Mouse (Mus musculus) cerebellum, adult 11-12 months (tissue): ENCODE results near the gene Arl15.

Experiments
- DNase-seq: peaks from one replicate; pipeline ENCODE4 v3.0.0; 2022

Gene Arl15

DNA sequence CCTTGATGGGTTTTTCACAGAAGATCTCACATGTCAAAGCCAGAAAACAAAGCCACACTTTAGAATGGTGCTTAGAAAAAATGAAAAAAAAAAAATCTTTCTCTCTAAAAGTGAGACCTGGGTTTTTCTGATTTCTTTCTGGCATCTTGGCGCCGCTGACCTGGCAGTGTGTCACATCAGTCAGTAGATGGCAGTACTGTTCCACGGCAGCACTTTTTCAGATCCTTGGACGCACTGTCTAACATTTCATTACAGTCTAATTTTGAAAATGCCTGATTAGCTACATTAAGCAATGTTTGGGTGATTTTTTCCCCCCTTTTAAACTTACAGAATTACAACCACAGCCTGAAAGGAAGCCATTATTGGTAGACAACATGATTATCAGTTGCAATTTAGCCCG lies 83.1 kb downstream of the Arl15 start:
- peak; percentile 30 for DNase-seq

DNA sequence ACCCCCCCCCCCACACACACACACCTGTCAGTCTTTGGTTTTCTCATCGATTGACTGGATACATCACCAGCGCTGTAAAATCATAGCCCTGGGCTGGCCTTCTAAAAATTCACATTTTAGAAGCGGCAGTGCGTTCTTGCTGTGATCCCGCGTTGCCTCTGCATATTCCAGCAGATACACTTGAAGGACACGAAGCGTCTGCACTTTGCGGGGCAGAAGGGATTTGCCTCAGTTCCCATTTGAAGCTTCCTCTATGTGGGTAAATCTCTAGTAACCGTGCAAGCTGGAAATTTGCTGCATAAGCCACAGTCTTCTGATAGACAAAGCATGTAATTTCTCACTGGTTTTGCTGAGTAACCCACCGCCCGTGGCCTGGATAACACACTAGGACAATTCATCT lies 84.3 kb downstream of the Arl15 start:
- DNase-seq, result no peak

GRCm38 (mm10) chr13:113879651-113880327 lies 85.5 kb downstream of the Arl15 start:
- DNase-seq, result no peak

GRCm38 (mm10) chr13:113880564-113881171 lies 86.4 kb downstream of the Arl15 start:
- no peak for DNase-seq

DNA sequence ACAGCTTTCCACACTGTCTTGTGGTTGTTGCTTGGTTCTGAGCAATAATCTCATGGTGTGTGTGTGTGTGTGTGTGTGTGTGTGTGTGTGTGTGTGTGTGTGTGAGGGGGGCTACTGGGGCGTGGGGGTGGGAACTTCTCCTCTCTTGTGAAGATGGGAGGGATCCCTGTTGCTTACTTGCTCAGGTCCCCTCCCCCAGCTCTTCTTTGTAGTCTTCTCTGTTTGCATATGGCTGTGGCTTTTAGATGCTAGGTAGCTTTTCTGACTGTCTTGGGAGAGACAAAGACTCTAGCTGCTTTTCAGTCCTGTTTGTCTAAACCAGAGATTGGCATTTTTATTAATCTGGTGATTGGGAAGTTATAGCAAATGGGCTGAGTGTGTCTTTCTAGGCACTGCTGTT lies 88.7 kb downstream of the Arl15 start:
- DNase-seq, result no peak

- no peak for DNase-seq
Observed at GRCm38 (mm10) chr13:113887090-113887489, 92.8 kb downstream of the Arl15 start.

- no peak for DNase-seq
Observed at GRCm38 (mm10) chr13:113888126-113888525, 93.8 kb downstream of the Arl15 start.

DNA sequence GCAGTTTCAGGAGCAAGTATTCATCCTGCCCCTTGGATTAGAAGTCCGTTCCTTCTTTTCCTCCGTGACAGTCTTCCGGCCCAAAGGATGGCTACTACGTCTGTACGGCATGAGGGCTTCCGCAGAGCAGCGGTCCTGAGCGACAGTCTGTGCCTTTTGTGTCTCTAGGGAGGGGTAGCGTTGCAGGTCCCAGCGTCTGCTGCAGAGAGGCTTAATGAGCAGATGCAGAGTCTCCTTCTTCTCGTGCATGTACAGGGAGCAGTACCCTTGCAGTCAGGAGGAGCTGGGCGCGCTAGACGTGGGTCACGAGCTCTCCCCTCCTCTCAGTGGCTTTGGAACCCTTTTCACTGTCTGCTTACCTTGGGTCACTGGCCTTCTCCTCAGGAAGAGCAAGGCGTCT lies 94.4 kb downstream of the Arl15 start:
- no peak for DNase-seq

GRCm38 (mm10) chr13:113889140-113890055 lies 95.1 kb downstream of the Arl15 start:
- no peak for DNase-seq

- DNase-seq, result no peak
Observed at GRCm38 (mm10) chr13:113896684-113897083, 102.4 kb downstream of the Arl15 start.

GRCm38 (mm10) chr13:113897498-113897897 lies 103.2 kb downstream of the Arl15 start:
- DNase-seq, result no peak

- no peak for DNase-seq
Observed at GRCm38 (mm10) chr13:113897951-113898350, 103.6 kb downstream of the Arl15 start.

DNA sequence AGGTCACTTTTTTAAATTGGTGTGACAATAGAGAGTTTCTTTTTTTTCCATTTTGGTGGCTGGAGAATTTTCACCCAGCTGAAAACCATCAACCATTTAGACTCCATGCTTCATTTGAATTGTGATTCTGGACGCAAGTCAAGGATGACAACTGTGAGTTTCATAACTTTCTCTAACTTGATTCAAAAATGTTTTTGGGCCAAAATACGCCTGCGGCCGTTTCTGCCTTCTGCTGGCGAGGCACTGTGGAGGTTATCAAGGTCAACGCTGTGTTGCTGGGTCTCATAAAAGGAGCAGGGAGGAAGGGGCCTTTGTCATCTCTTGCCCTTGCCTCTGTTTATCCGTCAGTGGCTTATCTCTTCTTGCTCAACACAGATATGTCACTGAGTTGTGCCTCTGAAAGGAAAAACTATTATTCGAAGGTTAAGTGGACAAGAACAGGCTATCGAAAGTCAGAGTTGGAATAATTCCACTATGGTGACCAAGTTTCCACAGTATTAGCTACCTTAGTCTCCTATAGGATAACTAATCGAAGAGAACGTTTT lies 106.8 kb downstream of the Arl15 start:
- DNase-seq, result no peak

- no peak for DNase-seq
Observed at GRCm38 (mm10) chr13:113903255-113903654, 109.0 kb downstream of the Arl15 start.

- DNase-seq, result no peak
Observed at GRCm38 (mm10) chr13:113911986-113912519, 117.7 kb downstream of the Arl15 start.

DNA sequence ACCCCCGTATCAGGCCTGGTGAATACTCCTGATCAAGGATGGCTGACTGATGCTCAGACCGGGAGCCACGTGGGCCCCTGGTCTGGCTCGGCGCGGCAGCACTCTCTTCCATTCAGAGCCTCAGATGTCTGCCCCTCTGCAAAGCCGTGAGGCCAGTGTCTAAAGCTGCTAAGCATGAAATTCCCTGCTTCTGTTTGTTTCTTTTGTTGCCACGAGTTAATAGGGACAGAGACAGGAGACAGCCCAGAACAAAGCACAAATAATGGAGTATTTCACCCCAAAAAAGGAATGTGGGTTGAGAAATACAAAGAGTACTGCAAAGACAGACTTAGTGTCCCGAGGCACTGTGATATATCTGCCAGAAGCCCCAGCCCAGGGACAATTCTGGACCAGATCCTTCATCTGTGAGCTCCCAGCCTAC lies 120.3 kb downstream of the Arl15 start:
- no peak for DNase-seq

- no peak for DNase-seq
Observed at GRCm38 (mm10) chr13:113915700-113916099, 121.4 kb downstream of the Arl15 start.

GRCm38 (mm10) chr13:113916761-113917160 lies 122.5 kb downstream of the Arl15 start:
- DNase-seq, result no peak

- DNase-seq, result no peak
Observed at GRCm38 (mm10) chr13:113917376-113917775, 123.1 kb downstream of the Arl15 start.

DNA sequence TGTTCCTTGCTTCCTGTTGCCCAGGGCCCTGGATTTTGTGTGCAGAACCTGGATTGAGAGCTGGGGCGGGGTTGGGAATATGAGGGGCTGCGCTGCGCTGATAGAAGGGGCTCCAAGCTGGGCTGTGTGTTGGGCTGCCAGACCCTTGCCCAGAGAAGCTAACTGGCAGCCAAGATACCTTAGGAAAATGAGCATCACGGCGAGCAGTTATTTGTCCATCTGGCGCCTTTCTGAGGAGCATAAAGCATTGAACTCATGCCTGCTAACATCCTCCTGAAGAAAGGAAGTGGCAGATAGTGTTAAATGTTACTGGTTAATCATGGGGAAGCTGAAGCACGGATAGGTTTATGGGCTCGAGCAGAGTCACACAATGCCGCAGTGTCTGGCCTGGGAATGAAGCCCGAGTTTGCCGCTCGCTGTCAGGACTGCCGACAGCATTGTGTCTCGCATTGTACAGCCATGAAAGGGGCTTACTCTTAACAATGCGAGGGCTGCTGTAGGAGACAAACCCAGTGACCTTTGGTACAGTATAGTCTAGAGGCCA lies 123.6 kb downstream of the Arl15 start:
- DNase-seq, result no peak

DNA sequence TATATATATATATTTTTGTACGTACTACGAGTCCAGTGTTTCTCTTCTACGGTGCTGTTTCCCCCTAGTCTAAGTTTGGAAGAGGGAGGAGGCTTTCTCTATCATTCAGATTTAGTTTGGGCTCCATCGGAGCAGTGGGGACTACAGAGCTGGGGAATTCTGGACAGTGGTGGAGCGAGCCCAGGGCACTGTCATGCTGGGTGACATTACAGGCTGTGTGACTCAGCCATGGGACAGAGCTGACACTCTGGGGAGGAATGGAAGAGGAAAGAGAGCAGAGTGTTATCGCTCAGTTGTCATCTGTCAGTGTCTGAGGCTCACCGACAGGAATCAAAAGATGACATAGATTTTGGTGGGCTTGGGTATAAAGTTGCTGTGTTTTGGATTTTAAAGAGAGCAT lies 124.4 kb downstream of the Arl15 start:
- DNase-seq, result no peak

DNA sequence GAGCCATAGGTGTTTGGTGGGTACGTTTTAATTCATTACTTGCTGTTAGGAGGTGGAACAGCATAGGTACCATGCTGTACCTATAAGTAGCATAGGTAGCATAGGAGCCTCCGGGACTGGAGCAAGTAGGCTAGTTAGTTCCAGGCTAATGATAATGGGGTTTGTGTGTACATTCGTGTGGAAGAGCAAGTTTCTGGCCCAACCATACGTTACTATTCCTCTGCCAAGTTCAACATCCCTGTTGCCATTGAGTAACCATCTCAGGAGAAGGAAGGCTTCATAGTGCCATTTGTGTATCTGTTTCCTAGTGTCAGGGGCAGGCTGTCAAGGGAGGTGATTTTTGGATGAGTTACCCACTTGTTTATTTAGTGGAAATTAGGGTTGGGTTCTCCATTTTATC lies 141.4 kb downstream of the Arl15 start:
- no peak for DNase-seq

- DNase-seq, result no peak
Observed at GRCm38 (mm10) chr13:113937231-113937630, 142.9 kb downstream of the Arl15 start.
